Mouse (Mus musculus) megakaryocyte, adult 5-6 weeks (primary cell): ENCODE measurements around the gene Lcmt2. TPM values are rescaled to one million over a fixed set of nuclear protein-coding genes. Genes with fewer than 3 reads are reported as not detected.
A peak's percentile ranks its signal among the peaks of the same experiment; 100 is the strongest.
"Not testable (repeated sequence)": the region's sequence is repeated elsewhere in the genome, so short reads cannot be mapped to it uniquely, and the experiment has no call there.

Experiments used
- ATAC-seq: 2 replicates; pipeline ENCODE4 v1.8.0; 2016; ENCODE audit warnings: mild to moderate bottlenecking, inconsistent platforms; ENCODE audit not compliant: poor library complexity, severe bottlenecking
- total RNA-seq, 2 experiments: library from RNA; stranded (forward) in 1 of 2; stranded (reverse) in 1 of 2; fragments of 153-499, 151-499 nt in 1 of 2; fragments of 221-1000, 200-1000 nt in 1 of 2; gene quantifications; 2 replicates each; pipeline versions ENCODE4 v1.2.3 to v1.2.4; 2015 to 2017

The Lcmt2 gene
- 5.9 and 6.5 TPM in 2 replicates for total RNA-seq (2015)
- total RNA-seq (2017): 4.2 and 6.5 TPM in 2 replicates

DNA sequence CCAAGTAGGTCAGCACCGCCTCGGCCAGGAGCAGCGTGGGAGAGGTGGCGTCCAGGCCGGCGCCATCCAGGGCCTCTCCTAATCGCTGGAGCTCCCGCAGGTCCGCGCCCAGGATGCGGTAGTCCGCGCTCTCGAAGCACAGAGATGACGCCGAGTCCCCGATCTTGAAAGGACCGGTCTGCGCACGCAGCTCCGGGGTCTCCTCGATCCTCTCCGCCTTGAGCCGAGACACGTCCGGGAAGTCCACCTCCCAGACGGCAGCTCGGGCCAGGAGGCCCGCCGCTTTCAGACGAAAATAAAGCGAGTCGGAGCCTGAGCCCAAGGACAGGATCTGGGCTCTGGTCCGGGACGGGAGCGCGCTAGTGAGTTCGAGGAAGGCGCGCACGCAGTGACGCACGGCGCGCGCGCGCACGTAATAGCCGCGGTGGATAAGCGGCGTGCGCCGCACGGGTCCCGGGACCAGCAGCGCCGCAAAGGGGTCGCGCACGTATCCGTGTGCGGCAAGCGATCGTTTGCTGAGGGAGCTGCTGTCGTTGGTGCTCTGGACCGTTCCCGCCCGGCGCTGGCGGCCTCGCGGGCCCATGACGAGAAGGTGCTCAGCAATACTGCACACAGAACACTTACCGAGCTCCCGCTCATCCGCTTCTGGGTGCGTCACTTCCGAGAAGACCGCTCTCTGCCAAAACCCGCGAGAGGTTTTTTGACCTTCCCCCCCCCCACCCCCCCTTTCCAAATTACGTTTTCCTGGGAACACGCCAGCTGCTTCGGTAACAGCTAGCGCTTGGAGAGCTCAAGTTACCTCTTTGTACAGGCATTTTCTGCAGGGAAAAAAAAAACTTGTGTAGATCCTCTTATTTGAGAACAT is at the start of gene Lcmt2, which contains the start of gene Adal:
Gene Lcmt2, minus strand, starts transcription at position 636 of the 865 bp plus-strand sequence.
Gene Adal, plus strand, starts transcription at position 411 of the 865 bp plus-strand sequence.
- peak; percentile 82 for ATAC-seq

DNA sequence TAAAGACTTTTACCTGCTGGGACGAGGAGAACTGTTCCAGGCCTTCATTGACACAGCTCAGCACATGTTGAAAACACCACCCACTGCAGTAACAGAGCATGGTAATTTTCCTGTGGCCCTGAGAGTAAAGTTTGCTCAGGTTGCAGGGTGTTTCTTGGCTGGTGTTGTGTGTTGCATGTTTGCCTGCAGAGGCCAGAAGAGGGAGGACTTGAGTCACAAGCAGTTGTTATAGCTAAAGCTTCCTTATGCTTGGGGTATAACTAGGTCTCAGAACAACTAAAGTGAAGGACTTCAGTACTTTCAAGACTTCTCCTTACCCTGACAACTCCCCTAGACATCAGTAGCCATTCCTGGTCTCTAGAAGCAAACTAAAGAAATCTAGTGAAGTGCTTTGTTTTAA is 48.1 kb upstream of the Lcmt2 start:
- no peak for ATAC-seq

DNA sequence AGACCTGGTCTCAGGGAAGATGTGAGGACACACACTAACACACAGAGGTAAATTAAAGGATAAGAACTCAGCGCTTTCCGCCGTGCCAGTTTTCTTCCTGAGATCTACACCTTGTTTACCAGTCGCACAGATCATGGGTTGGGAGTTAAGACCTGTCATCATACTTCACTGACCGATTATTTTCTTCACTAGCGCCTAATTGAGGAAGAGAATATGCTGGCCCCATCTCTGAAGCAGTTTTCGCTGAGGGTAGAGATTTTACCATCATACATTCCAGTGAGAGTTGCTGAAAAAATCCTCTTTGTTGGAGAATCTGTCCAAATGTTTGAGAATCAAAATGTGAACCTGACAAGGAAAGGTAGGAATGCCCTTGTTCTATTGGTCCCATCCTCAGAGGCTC is 43.7 kb upstream of the Lcmt2 start:
- ATAC-seq: no peak

DNA sequence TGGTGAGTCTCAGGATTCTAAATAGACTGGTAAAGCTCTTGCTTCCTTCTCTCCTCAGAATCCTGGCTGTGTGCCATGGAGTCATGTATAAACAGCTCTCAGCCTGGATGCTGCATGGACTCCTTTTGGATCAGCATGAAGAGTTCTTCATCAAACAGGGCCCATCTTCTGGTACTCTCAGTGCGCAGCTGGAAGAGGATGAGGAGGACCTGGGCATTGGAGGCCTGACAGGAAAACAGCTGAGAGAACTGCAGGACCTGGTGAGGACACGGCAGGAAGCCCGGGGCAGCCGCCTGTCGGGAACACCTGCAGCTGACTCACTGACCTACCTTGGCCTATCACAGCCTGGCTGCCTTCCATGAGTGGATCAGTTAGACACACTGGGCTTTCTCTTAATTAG is 43.0 kb upstream of the Lcmt2 start:
- ATAC-seq: no peak

DNA sequence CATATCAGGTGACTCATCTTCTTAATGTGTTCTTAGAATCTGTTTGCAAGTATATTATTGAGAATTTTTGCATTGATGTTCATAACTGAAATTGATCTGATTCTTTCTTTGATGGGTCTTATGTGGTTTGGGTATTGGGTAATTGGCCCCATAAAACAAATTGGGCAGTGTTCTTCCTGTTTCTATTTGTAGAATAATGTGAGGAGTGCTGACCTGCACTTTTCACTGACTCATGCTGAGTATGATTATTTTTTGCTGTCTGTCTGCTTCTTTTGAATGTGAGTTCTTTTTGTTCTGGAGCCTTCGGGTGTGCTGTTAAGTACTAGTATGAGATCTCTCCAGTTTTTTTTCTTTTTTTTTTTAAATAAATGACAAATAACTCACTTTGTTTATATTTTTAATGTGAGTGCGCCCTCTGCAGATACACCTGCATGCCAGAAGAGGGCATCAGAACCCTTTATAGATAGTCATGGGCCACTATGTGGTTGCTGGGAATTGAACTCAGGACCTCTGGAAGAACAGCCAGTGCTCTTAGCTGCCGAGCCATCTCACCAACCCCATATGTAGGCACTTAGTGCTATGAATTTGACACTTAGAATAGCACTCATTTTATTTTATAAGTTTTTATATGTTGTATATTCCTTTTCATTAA is 38.5 kb upstream of the Lcmt2 start:
- peak; percentile 66 for ATAC-seq

DNA sequence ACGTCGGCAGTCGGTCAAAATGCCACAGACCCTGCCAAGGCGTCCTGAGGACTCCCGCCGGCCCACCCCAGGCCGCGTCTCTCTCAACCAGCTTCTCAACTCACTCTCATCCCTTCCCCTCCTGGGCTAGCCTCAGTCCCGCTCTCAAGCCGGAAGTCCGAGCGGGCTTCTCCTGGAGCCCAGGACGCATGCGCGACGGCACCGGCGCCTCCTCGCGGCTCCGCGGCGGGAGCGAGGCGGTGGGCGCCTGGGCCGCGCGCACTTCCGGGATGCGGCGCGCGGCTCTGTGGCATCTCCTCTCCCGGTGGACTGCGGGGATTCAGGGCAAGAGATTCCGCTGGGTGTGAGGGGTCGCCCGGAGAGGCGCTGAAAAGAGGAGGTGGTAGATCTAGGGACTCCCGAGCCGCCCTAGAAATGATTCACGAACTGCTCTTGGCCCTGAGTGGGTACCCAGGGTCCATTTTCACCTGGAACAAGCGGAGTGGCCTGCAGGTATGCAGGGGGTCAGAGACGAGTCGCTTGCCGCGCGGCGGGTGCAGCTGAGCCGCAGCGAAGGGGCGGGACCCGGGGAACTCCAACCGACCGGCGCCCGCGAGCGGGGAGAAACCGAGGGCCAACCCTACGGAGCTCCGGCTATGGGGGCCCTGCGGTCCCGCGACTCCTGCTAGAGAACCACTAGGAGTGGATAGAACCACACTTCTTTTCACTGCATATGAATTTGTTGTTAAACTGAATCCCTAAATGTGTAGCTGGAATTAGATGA is 30.7 kb upstream of the Lcmt2 start, which contains the start of gene Zscan29:
Gene Zscan29, minus strand, starts transcription at position 146 of the 763 bp plus-strand sequence.
- peak; percentile 80 for ATAC-seq

DNA sequence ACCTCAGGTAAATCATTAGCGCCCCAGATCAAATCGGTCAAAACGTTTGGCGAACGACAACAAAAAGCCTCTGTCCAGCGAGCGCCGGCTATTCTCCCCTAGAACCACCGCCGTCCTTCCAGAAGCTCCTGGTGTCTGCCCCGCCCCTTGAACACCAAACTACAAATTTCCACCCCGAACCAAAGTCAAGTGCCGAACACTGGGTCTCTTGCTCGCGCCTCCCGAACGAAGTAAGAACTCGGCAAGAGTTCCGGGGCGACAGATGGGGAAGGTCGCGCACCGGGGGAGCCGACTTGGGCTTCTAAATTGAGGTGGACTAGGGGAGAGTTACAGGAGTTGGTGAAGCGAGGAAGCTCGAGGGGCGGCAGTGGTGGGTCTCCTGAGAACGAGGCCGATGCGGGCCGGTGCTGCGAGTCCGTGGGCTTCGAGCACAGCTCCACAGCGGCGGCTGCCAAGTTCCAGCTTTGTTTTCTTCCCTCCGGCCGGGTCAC is 30.1 kb upstream of the Lcmt2 start, which contains the start of gene Tubgcp4:
Gene Tubgcp4, plus strand, starts transcription at position 174 of the 491 bp plus-strand sequence.
- ATAC-seq: peak; percentile 36

DNA sequence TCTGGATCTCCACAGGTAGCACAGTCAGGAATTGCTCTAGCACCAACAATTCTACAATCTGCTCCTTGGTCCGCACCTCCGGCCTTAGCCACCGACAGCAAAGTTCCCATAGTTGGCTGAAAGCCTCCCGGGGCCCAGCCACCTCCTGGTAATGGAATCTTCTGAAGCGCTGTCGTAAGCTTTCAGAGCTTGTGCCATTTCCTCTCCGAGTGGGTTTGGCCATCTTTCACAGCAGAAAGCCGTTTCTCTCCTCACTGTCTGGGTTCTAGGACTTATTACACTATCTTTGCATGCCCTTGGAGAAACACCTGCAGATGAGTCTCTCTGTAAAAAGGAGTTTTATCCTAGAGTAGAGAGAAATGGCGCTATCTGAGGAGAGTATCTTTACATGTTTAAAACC is 29.4 kb upstream of the Lcmt2 start:
- peak; percentile 69 for ATAC-seq

DNA sequence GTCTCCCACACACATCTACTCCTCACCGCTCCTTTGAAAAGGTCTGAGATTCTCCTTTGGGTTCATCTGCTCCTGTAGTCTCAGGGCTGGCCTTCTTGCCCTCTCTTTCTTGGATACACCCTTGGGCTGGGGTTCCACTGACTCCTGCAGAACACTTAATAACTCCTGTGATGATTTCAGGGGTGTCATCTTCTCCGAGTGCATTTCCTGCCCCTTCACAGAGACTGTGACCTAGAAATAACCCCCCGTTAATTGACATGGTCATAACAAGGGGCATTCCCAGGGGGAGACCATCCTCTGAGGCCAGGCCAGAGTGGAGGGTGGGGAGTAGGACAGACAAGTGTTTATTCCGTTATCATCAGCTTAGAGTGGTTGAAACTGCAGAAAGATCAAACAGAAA is 28.7 kb upstream of the Lcmt2 start:
- no peak for ATAC-seq

DNA sequence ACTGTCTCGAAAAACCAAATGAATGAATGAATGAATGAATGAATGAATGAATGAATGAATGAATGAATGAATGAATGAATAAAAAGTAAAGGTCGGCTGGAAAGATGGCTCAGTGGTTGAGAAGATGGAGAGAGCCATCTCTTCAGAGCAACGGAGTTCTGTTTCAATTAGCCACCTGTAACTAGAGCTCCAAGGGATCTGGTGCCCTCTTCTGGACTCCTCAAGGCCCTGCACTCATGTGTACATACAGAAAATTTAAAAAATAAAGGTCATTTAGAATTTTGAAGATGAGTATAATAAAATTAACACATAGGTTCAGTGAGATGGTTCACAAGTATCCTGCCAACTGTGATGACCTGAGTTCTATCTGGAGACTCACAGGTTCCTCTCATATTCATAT is 12.6 kb upstream of the Lcmt2 start:
- no peak for ATAC-seq

DNA sequence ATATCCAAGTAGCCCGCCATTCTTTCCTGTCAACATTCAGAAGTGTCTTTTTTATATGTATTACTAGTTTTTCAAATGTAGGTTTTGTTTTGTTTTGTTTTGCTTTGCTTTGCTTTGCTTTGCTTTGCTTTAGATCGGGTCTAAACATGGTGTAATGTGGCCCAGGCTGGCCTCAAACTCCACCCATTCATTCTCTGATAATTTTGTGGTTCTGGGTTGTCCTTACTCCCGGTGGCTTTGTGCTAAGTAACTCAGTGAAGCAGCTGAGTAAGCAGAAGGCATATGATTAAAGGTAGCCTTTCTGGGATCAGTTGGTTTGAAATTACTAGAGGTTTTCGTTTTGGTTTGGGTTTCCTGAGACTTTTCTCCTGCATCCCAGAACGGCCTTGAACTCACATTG is 9.2 kb upstream of the Lcmt2 start:
- no peak for ATAC-seq

DNA sequence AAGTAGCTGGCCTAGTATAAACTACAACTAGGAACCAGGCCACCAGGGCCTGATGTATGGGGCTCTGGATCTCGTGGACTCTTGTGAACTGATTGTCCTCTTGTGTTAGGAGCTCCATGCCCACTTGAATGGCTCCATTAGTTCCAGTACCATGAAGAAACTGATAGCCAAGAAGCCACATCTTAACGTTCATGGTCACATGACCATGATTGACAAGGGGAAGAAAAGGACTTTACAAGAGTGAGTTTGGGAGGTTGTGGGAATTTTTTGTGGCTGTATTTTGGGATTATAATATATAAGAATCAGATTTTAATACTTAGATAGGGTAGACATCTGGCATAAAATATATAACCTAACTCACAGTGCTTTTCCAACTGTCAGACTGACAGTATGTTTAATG is 2.0 kb upstream of the Lcmt2 start:
- no peak for ATAC-seq

DNA sequence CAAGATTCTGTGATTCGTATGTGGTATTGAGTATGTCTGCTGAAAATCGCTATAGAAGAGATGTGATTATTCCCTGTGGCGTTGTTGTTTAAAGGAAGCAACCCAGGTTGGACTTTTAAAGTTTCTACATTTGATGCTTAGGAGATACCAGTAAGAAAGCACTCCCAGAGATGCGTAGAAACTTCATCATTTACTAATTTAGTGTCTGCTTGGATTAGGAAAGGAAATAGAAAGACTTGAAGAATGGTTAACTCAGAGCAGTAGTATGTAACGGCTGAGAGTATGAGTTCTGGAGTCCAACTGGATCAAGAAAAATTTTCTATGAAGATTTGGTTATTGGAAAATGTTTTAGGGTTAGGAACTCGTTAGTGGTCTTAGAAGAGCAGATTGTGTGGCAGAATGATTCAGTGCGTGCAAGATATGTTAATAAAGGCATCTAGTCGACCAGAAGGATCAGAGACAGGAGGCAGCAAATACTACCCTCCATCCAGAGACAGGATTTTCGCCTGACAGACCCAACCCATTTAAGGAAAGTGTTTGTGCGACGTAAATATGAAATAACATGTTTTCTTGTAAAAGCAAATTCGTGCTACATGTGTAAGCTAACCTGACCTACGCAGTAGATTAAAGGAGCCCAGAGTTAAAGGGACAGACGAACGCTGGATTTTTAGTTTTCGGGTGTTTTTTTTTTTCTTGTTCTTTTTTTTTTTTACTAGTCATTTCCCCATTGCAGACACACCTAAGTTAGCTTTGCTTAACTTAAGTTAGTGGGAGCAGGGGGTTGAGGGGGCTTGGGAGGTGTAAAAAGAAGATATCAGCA is 973 bp upstream of the Lcmt2 start:
- no peak for ATAC-seq

DNA sequence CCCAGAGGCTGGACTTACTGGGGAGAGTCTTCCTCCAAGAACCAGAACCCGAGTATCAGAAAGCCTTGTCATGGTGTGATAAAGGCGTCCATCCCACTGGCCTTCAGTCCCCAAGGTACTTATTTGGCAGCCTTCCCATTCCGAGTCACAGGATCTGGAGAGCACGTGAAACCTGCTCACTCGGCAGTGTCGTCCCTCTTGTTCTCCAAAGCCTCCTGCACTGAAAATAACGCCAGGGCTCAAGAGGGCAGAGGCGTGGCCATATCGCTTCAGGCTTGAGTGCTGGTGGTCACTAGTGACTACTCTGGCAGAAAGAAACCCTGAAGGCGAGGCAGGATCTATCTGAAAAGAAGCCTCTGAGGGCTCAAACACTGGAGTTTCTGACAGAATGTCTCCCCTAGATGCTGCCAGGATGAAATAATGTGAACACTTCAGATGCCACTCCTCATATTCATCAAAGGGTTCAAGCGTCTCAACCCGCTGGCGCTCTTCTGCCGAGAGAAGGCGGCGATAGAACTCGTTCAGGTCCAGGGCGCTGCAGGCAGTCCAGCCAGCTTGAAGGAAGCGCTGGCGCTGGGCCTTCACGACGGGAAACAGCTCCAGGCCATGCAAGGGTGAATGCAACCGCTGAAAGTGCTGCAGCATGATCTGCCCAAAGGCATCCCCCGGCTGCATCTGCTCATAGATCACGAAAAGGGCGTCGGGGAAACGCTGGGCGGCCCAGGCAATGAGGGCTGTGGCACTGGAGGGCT is 1.0 kb downstream of the Lcmt2 start:
- ATAC-seq: peak; percentile 22

DNA sequence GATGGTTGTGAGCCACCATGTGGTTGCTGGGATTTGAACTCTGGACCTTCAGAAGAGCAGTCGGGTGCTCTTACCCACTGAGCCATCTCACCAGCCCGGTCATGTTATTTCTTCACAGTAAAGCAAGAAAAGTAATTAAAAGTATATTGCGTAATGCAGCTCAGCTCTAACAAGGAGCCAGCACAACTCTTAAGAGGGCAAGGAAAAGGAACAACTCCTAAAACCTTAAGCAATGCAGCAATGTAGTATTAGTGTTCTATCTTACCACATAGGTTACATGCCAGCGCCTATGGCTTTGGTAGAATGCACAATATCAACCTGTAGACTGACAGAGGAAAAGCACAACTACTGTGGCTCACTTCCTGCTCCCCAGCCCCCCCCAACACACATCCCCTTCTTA is 3.1 kb downstream of the Lcmt2 start:
- no peak for ATAC-seq

DNA sequence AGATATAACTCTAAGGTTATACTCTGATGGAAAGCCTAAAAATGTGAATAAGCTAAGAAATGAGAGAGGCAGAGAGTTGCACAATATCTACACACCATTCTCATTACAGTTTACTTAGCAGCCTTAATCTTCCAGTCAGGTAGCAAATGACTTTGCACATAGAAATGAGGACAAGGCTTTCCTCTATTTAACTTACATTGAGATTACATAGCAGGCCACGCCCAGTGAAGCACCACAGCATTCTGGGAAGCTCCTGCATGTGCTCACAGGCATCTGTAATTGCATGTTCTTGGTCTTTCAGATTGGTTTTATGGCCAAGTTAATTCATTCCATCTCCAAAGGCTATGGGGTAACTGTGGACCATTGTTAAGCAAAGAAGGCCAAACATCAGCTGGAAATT is 7.6 kb downstream of the Lcmt2 start:
- no peak for ATAC-seq

DNA sequence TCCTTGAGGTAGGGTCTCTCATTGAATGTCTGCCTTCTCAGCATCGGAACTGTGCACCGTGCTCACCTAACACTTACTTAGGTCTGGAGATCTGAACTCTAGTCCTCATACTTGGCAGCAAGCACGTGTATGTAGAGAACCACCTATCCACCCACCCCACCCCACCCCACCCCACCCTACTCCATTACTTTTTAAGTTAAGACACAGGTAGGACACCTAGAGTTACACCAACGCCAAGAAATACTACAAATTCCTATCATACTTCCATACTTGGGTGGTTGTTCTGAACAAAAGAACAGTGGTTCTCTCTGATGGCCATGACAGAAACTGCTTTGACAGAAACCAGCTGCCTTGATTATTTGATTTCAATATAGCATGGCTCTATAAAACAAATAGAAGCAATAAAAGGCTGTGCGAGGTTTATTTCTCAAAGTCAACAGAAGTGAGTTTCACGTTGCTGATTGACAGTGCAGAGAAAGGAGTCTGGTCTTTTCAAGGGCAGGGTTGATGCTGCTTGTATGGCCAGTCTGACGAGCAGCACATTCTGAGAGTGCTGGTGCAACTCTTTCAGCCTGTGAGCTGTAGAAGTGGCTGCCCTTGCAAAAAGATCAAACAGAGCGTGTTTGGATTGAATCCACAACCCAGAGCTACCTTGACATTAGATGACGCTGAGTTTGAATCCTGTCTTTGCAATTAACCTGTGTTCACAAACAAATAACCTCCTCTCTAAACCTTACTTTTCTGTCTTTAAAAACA is 11.4 kb downstream of the Lcmt2 start:
- no peak for ATAC-seq

DNA sequence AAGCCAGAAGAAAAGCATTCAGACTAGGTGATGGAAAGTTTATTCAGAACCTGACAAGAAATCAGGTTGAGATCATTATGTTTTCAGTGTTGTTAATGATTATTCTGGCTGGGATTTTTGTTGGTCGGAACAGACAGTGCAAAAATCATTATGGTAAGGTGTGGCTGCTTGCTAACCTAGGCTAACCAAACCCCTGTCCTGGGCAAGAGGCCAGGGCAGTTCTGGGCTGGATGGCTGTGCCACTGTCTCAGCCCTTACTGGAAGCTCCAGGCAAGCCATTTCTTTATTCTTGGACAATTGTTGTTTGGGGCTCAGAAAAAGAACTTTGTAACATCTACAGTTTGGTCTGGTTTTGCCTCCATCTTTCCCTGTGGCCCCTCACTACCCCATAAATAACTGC is 12.9 kb downstream of the Lcmt2 start:
- ATAC-seq: no peak

DNA sequence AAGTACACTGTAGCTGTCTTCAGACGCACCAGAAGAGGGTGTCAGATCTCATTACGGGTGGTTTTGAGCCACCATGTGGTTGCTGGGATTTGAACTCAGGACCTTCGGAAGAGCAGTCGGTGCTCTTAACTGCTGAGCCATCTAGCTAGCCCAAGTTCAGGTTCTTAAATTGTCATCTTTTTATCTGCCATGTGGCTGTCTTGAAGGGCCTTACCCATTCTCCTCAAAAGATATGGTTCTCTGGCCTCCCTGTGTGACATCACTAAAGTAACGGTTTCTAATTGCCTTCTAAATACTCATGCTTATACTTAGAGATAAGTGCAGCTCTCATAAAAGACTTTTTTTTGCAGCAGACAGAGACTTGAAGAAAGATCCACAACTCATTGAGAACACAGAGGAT is 14.2 kb downstream of the Lcmt2 start:
- not testable (repeated sequence) for ATAC-seq
